Mouse (Mus musculus) gastrocnemius, postnatal 14 days (tissue): Measurements from ENCODE around the gene Agpat2. TPM values are rescaled to one million over a fixed set of nuclear protein-coding genes. Genes with fewer than 3 reads are reported as not detected.

Experiments
- DNase-seq: peaks from one replicate; pipeline ENCODE4 v3.0.0; 2021; ENCODE audit warnings: mixed read lengths
- intact Hi-C: fragments of 180-260 bp; cut with DNase I; formaldehyde crosslinking; loops from one replicate; pipeline ENCODE4 v1.15.1; 2025; ENCODE audit warnings: low total_unique reads
- total RNA-seq, 2 experiments: library from RNA; stranded (reverse); gene quantifications; 2 replicates each; pipeline ENCODE4 v1.2.3; 2021

Gene Agpat2
- total RNA-seq, 2 experiments from 2014 or later, result 4.9 to 6.3 TPM

GRCm38 (mm10) chr2:26601595-26601994 lies 2.6 kb downstream of the Agpat2 start:
- no peak for DNase-seq
- intact Hi-C loops, result no loop called here

GRCm38 (mm10) chr2:26600664-26601063 lies 3.6 kb downstream of the Agpat2 start:
- intact Hi-C loops, result no loop called here
- DNase-seq, result no peak

- intact Hi-C loops, result loop anchor here (5.0 kb wide), 1 partner anchor 37 kb away; no protein-coding TSS in a partner anchor
- no peak for DNase-seq
Measured at GRCm38 (mm10) chr2:26599965-26600364, 4.3 kb downstream of the Agpat2 start.

GRCm38 (mm10) chr2:26598462-26598861 lies 5.8 kb downstream of the Agpat2 start:
- no peak for DNase-seq
- intact Hi-C loops, result loop anchor here (5.0 kb wide), 1 partner anchor 39 kb away; no protein-coding TSS in a partner anchor

- intact Hi-C loops, result loop anchor here (5.0 kb wide), 1 partner anchor 39 kb away; no protein-coding TSS in a partner anchor
- no peak for DNase-seq
Measured at GRCm38 (mm10) chr2:26597810-26598209, 6.4 kb downstream of the Agpat2 start.

- no peak for DNase-seq
- intact Hi-C loops, result loop anchor here (5.0 kb wide), 1 partner anchor 40 kb away; no protein-coding TSS in a partner anchor
Measured at GRCm38 (mm10) chr2:26596898-26597297, 7.3 kb downstream of the Agpat2 start.

GRCm38 (mm10) chr2:26595725-26596435 lies 8.3 kb downstream of the Agpat2 start:
- intact Hi-C loops, result loop anchor here (5.0 kb wide), 1 partner anchor 41 kb away; no protein-coding TSS in a partner anchor
- DNase-seq, result no peak

- no peak for DNase-seq
- intact Hi-C loops, result loop anchor here (5.0 kb wide), 1 partner anchor 42 kb away; no protein-coding TSS in a partner anchor
Measured at GRCm38 (mm10) chr2:26594934-26595724, 9.1 kb downstream of the Agpat2 start.

GRCm38 (mm10) chr2:26594461-26594933 lies 9.7 kb downstream of the Agpat2 start:
- intact Hi-C loops, result no loop called here
- DNase-seq, result no peak

- peak; percentile 44 for DNase-seq
Measured at GRCm38 (mm10) chr2:26594022-26594346, 10.2 kb downstream of the Agpat2 start.

GRCm38 (mm10) chr2:26593211-26594021 lies 10.8 kb downstream of the Agpat2 start:
- no peak for DNase-seq
- intact Hi-C loops, result no loop called here

More at GRCm38 (mm10) chr2:26594022-26594346, 10.2 kb downstream of the Agpat2 start:
- intact Hi-C loops, result no loop called here

- intact Hi-C loops, result no loop called here
- DNase-seq, result no peak
Measured at GRCm38 (mm10) chr2:26591416-26591815, 12.8 kb downstream of the Agpat2 start.

- intact Hi-C loops, result no loop called here
- no peak for DNase-seq
Measured at GRCm38 (mm10) chr2:26590962-26591361, 13.3 kb downstream of the Agpat2 start.

- no peak for DNase-seq
- intact Hi-C loops, result no loop called here
Measured at GRCm38 (mm10) chr2:26590282-26590681, 13.9 kb downstream of the Agpat2 start.

GRCm38 (mm10) chr2:26589284-26589683 lies 14.9 kb downstream of the Agpat2 start:
- DNase-seq, result peak; percentile 3
- intact Hi-C loops, result no loop called here

- DNase-seq, result no peak
- intact Hi-C loops, result no loop called here
Measured at GRCm38 (mm10) chr2:26588573-26588972, 15.6 kb downstream of the Agpat2 start.

GRCm38 (mm10) chr2:26587044-26587405 lies 17.2 kb downstream of the Agpat2 start:
- intact Hi-C loops, result no loop called here
- no peak for DNase-seq

- peak; percentile 65 for DNase-seq
- intact Hi-C loops, result no loop called here
Measured at GRCm38 (mm10) chr2:26586294-26587043, 17.7 kb downstream of the Agpat2 start, which contains the start of gene Gm20532. Gene Gm20532, plus strand, starts transcription at chr2:26586639.

- intact Hi-C loops, result no loop called here
- peak; percentile 44 for DNase-seq
Measured at GRCm38 (mm10) chr2:26585713-26586112, 18.5 kb downstream of the Agpat2 start.
